Mouse (Mus musculus) small intestine, adult 2 months (tissue): ENCODE data around the gene Ctsa.

ENCODE experiments used
- CTCF ChIP-seq: fragments of 200-500 bp; IDR thresholded peaks from 2 replicates; pipeline ENCODE4 v1.5.1; 2012; ENCODE audit warnings: low read depth, mild to moderate bottlenecking, control low read depth, inconsistent platforms, low read length, moderate library complexity, mixed read lengths; ENCODE audit not compliant: insufficient replicate concordance, insufficient read length; ENCODE audit errors: extremely low read depth
- POLR2A ChIP-seq: fragments of 200-500 bp; IDR thresholded peaks from 2 replicates; pipeline ENCODE4 v1.6.1; 2012; ENCODE audit warnings: low read depth, mild to moderate bottlenecking, control low read depth, inconsistent platforms, low read length, moderate library complexity

DNA sequence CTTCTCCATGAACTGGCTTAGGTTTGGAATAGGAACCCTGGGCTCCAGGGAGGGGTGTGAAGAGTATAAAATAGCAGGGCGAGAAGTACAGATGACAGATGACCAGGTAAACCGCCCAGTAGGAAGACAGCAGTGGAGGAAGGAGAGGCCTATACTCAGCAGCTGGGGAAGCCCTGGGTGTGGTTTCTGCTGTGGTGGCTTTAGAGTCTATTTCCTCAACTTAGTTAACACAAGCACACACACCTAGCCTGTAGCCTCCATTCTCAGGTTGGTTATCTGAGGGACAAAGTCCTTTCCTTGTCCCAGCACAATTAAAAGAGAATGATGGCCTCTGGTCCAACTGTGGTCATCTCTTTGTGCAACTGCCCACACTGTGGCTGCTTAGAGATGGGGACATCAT lies 57.3 kb downstream of the Ctsa start:
- TF ChIP-seq CTCF, result no peak
- no peak for TF ChIP-seq POLR2A
